ENCODE assay signal across 21 mouse cellular contexts in the genomic region with DNA sequence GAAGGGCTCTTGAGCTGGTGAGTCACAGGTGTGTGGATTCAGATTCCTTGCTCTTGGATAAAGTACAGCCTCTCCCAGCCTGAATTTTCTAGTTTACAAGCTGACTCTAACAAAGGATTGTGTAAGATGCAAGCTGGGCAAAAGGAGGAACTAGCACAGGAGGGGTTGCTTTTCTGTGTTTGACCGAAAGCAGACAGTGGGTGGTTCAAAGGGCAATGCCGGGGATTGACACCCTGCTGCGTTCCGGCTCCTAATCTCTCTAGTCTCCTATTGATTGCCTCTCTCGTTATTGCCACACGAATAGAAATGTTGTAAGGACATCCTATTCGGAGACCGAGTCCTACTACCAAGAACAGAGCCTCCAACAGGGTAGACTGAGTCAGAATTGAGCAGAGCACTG. TPM values are rescaled to one million over a fixed set of nuclear protein-coding genes. Genes with fewer than 3 reads are reported as not detected.
A peak's percentile ranks its signal among the peaks of the same experiment; 100 is the strongest.
DNase-seq lines count a peak whose midpoint lies in the region; ATAC-seq and TF ChIP-seq lines count a peak whose summit lies in the region.
"Had no signal": no experiment of that assay in that cellular context is flagged by ENCODE, and none has a peak within 500 bp of the region (broad histone marks: within the 10 kb centered on the region; RNA-seq: fewer than 3 reads in every experiment).

No protein-coding gene starts in this region.

- no peaks in the 10 kb centered on the region for H3K9me3 ChIP-seq in midbrain, embryonic 11.5 days (ENCODE audit: control insufficient read depth, low read length)
- H3K9me3 ChIP-seq in midbrain, embryonic 13.5 days: no peaks in the 10 kb centered on the region
- no peaks in the 10 kb centered on the region for H3K9me3 ChIP-seq in intestine, postnatal 0 days (ENCODE audit: control insufficient read depth)
- no peaks in the 10 kb centered on the region for H3K9me3 ChIP-seq in liver, postnatal 0 days (ENCODE audit: low read length)
- H3K9me3 ChIP-seq: embryonic facial prominence, embryonic 10.5 days; heart, embryonic 12.5 days; hindbrain, embryonic 10.5 days; neural tube, embryonic 12.5 days had no signal

- no peaks in the 10 kb centered on the region for H3K4me1 ChIP-seq in midbrain, embryonic 11.5 days (ENCODE audit: control insufficient read depth, insufficient read depth, low read length)
- peaks cover 12% of the 10 kb centered on the region for H3K4me1 ChIP-seq in midbrain, embryonic 13.5 days (replicated peaks)
- no peaks in the 10 kb centered on the region for H3K4me1 ChIP-seq in intestine, postnatal 0 days (replicated peaks; ENCODE audit: control insufficient read depth, insufficient read depth, low read length)
- H3K4me1 ChIP-seq in liver, postnatal 0 days (ENCODE audit: insufficient read depth): no peaks in the 10 kb centered on the region; the same call in 1 of the 2 replicates
- H3K4me1 ChIP-seq: heart, embryonic 12.5 days; neural tube, embryonic 12.5 days had no signal

- peak; percentile 69; the same call in 1 of the 2 replicates for TF ChIP-seq EP300 in liver, postnatal 0 days (IDR thresholded peaks at IDR 0.05; ENCODE audit: low read depth)

- no peak for TF ChIP-seq CTCF in intestine, postnatal 0 days (IDR thresholded peaks at IDR 0.05; ENCODE audit: low read depth)
- TF ChIP-seq CTCF in liver, postnatal 0 days (IDR thresholded peaks at IDR 0.05; ENCODE audit: low read depth): no peak

- no peak overlapping the region for H3K9ac ChIP-seq in midbrain, embryonic 11.5 days (ENCODE audit: low read length)
- no peak overlapping the region for H3K9ac ChIP-seq in midbrain, embryonic 13.5 days (replicated peaks)
- no peak overlapping the region for H3K9ac ChIP-seq in intestine, postnatal 0 days (ENCODE audit: low read depth, low read length)
- H3K9ac ChIP-seq in liver, postnatal 0 days (replicated peaks): peak overlapping the region; percentile 40; the same call in 1 of the 2 replicates
- H3K9ac ChIP-seq: heart, embryonic 12.5 days; neural tube, embryonic 12.5 days had no signal

- ATAC-seq in midbrain, embryonic 11.5 days (ENCODE audit: low FRiP score): no peak
- ATAC-seq in midbrain, embryonic 13.5 days: no peak
- peak; percentile 83 for ATAC-seq in intestine, postnatal 0 days
- peak; percentile 77 for ATAC-seq in liver, postnatal 0 days

- intact Hi-C loops in left cerebral cortex, postnatal 36 days (cut with DNase I): no loop called here

- H3K4me3 ChIP-seq in midbrain, embryonic 11.5 days (ENCODE audit: low read depth, low read length): no peak overlapping the region
- H3K4me3 ChIP-seq in midbrain, embryonic 13.5 days (replicated peaks): no peak overlapping the region
- H3K4me3 ChIP-seq in intestine, postnatal 0 days (ENCODE audit: low read depth, low read length): peak overlapping the region; percentile 40; the same call in 1 of the 2 replicates
- H3K4me3 ChIP-seq in liver, postnatal 0 days (ENCODE audit: low read depth, low read length): peak overlapping the region; percentile 47; the same call in 1 of the 2 replicates
- H3K4me3 ChIP-seq: embryonic facial prominence, embryonic 10.5 days; heart, embryonic 12.5 days; hindbrain, embryonic 10.5 days; neural tube, embryonic 12.5 days had no signal

- no peaks in the 10 kb centered on the region for H3K36me3 ChIP-seq in midbrain, embryonic 11.5 days (ENCODE audit: control insufficient read depth, insufficient read depth, low read length)
- no peaks in the 10 kb centered on the region for H3K36me3 ChIP-seq in midbrain, embryonic 13.5 days
- H3K36me3 ChIP-seq in intestine, postnatal 0 days (ENCODE audit: control insufficient read depth, insufficient read depth): no peaks in the 10 kb centered on the region
- no peaks in the 10 kb centered on the region for H3K36me3 ChIP-seq in liver, postnatal 0 days (replicated peaks; ENCODE audit: insufficient read depth, low read length)
- H3K36me3 ChIP-seq: embryonic facial prominence, embryonic 10.5 days; heart, embryonic 12.5 days; hindbrain, embryonic 10.5 days; neural tube, embryonic 12.5 days had no signal

- WGBS in midbrain, embryonic 11.5 days: 22% methylated on average over 8 of the region's 8 CpGs
- 26% methylated on average over 8 of the region's 8 CpGs for WGBS in midbrain, embryonic 13.5 days
- 33% methylated on average over 8 of the region's 8 CpGs for WGBS in intestine, postnatal 0 days
- WGBS in liver, postnatal 0 days (ENCODE audit: insufficient replicate concordance): 40% methylated on average over 8 of the region's 8 CpGs

- peak; percentile 79 for DNase-seq in midbrain, embryonic 11.5 days (ENCODE audit: low spot score, missing footprints)
- DNase-seq in liver, postnatal 0 days: peak; percentile 52
- peak; percentile 86 for DNase-seq in yolk sac, embryonic 10.5 days (ENCODE audit: low spot score)
- no peak for DNase-seq in ovary, adult 18-20 months (ENCODE audit: low spot score)
- DNase-seq in left cerebral cortex, postnatal 36 days (ENCODE audit: low spot score in 2 of 2): no peak
- DNase-seq in cerebellum, postnatal 14 days: no peak
- DNase-seq: adrenal gland, postnatal 25 days; cerebellum, postnatal 10 days; gastrocnemius, postnatal 14 days; kidney, adult 11 months; layer of hippocampus, adult 9-11 months; thymus, postnatal 25 days had no signal

- H3K27me3 ChIP-seq in midbrain, embryonic 11.5 days (ENCODE audit: control insufficient read depth, insufficient read depth, low read length): no peaks in the 10 kb centered on the region
- H3K27me3 ChIP-seq in midbrain, embryonic 13.5 days: no peaks in the 10 kb centered on the region
- no peaks in the 10 kb centered on the region for H3K27me3 ChIP-seq in intestine, postnatal 0 days (replicated peaks; ENCODE audit: control insufficient read depth, insufficient read depth, low read length)
- H3K27me3 ChIP-seq in liver, postnatal 0 days (ENCODE audit: insufficient read depth, low read length): no peaks in the 10 kb centered on the region
- H3K27me3 ChIP-seq: heart, embryonic 12.5 days; neural tube, embryonic 12.5 days had no signal

- no peak overlapping the region for H3K27ac ChIP-seq in midbrain, embryonic 11.5 days (ENCODE audit: low read depth, low read length)
- H3K27ac ChIP-seq in midbrain, embryonic 13.5 days: no peak overlapping the region
- peak overlapping the region; percentile 95 for H3K27ac ChIP-seq in intestine, postnatal 0 days (ENCODE audit: low read depth, low read length)
- H3K27ac ChIP-seq in liver, postnatal 0 days (ENCODE audit: low read depth): peak overlapping the region; percentile 94
- H3K27ac ChIP-seq: embryonic facial prominence, embryonic 10.5 days; hindbrain, embryonic 10.5 days; neural tube, embryonic 12.5 days had no signal

- no peak overlapping the region for H3K4me2 ChIP-seq in midbrain, embryonic 11.5 days
- H3K4me2 ChIP-seq in midbrain, embryonic 13.5 days (replicated peaks): no peak overlapping the region
- peak overlapping the region; percentile 64 for H3K4me2 ChIP-seq in intestine, postnatal 0 days (replicated peaks; ENCODE audit: low read depth)
- peak overlapping the region; percentile 66 for H3K4me2 ChIP-seq in liver, postnatal 0 days (ENCODE audit: low read depth, low read length)
- H3K4me2 ChIP-seq: heart, embryonic 12.5 days; neural tube, embryonic 12.5 days had no signal

RNA-seq across cellular contexts. Expression of gene Hsd17b2, which starts 1.0 kb away (rescaled TPM):
- polyA plus RNA-seq in midbrain, embryonic 11.5 days (2014; fragmentation: Nextera tagmentation; extraction: Ambion mirVana): not detected in 2 replicates
- 0.16 TPM in 1 of 2 replicates, not detected in the other for polyA plus RNA-seq in midbrain, embryonic 13.5 days (2015; fragmentation: Nextera tagmentation; extraction: Ambion mirVana)
- polyA plus RNA-seq in intestine, postnatal 0 days (2015; fragmentation: Nextera tagmentation; extraction: Ambion mirVana): 66.3 and 69.9 TPM in 2 replicates
- 189 and 204 TPM in 2 replicates for polyA plus RNA-seq in liver, postnatal 0 days (2015; fragmentation: Nextera tagmentation; extraction: Ambion mirVana)
- total RNA-seq in left cerebral cortex, postnatal 36 days (2021): under 1 TPM in 1 of 2 experiments, not detected in 1; 0.41 TPM
- total RNA-seq: adrenal gland, postnatal 25 days; gastrocnemius, postnatal 14 days; MEL; midbrain, postnatal 0 days had no signal
- polyA plus RNA-seq: embryonic facial prominence, embryonic 10.5 days; erythroblast, embryonic 14.5 days; hindbrain, embryonic 10.5 days; neural tube, embryonic 12.5 days had no signal

RNA-seq across cellular contexts. Expression of gene Sdr42e1, which starts 27.2 kb away (rescaled TPM):
- 0.11 and 0.52 TPM in 2 replicates for polyA plus RNA-seq in midbrain, embryonic 11.5 days (2014; fragmentation: Nextera tagmentation; extraction: Ambion mirVana)
- 0.78 and 1.0 TPM in 2 replicates for polyA plus RNA-seq in midbrain, embryonic 13.5 days (2015; fragmentation: Nextera tagmentation; extraction: Ambion mirVana)
- polyA plus RNA-seq in intestine, postnatal 0 days (2015; fragmentation: Nextera tagmentation; extraction: Ambion mirVana): 6.0 and 7.7 TPM in 2 replicates
- polyA plus RNA-seq in liver, postnatal 0 days (2015; fragmentation: Nextera tagmentation; extraction: Ambion mirVana): 12.6 and 12.8 TPM in 2 replicates
- total RNA-seq in left cerebral cortex, postnatal 36 days (2021): 1 to 10 TPM; 4.7 to 5.1 TPM
- total RNA-seq: MEL had no signal
- polyA plus RNA-seq: erythroblast, embryonic 14.5 days had no signal

Comparison
In these comparisons a context has a peak if more than half of its experiments do, and no peak if none do; other contexts are left out.
1. ATAC-seq: peak in intestine, postnatal 0 days (single experiment) and liver, postnatal 0 days (single experiment); none in midbrain, embryonic 11.5 days (single experiment) and midbrain, embryonic 13.5 days (single experiment).
2. DNase-seq: peak in midbrain, embryonic 11.5 days (single experiment), liver, postnatal 0 days (single experiment) and yolk sac, embryonic 10.5 days (single experiment); none in ovary, adult 18-20 months (single experiment), left cerebral cortex, postnatal 36 days (0 of 2) and cerebellum, postnatal 14 days (0 of 2).
3. H3K27ac ChIP-seq: peak in intestine, postnatal 0 days (single experiment) and liver, postnatal 0 days (single experiment); none in midbrain, embryonic 11.5 days (single experiment) and midbrain, embryonic 13.5 days (single experiment).
4. H3K4me2 ChIP-seq: peak in intestine, postnatal 0 days (single experiment) and liver, postnatal 0 days (single experiment); none in midbrain, embryonic 11.5 days (single experiment) and midbrain, embryonic 13.5 days (single experiment).
5. H3K4me3 ChIP-seq: peak in intestine, postnatal 0 days (single experiment) and liver, postnatal 0 days (single experiment); none in midbrain, embryonic 11.5 days (single experiment) and midbrain, embryonic 13.5 days (single experiment).
6. RNA of gene Hsd17b2, which starts 1.0 kb away (polyA plus RNA-seq): 189 to 204 TPM in liver, postnatal 0 days and 66.3 to 69.9 TPM in intestine, postnatal 0 days; 0.16 TPM in midbrain, embryonic 13.5 days and not detected in midbrain, embryonic 11.5 days; every median in the first group is over 10 times any median in the second.